Mouse (Mus musculus) thymus, adult 2 months (tissue): ENCODE results near the gene Pla2g7. TPM values are rescaled to one million over a fixed set of nuclear protein-coding genes. Genes with fewer than 3 reads are reported as not detected.
A peak's percentile ranks its signal among the peaks of the same experiment; 100 is the strongest.

Experiments used
- DNase-seq: peaks from one replicate; pipeline ENCODE4 v3.0.0; 2021
- H3K27ac ChIP-seq: fragments of 200-500 bp; 2 replicates; pipeline ENCODE4 v1.5.1; 2012; ENCODE audit warnings: low read length, control low read depth; ENCODE audit not compliant: control insufficient read depth, insufficient read depth
- H3K27me3 ChIP-seq: fragments of 200-500 bp; 2 replicates; pipeline ENCODE4 v1.6.1; 2012; ENCODE audit warnings: mild to moderate bottlenecking, low read length, moderate library complexity, mixed read lengths; ENCODE audit not compliant: control insufficient read depth, insufficient read depth
- H3K36me3 ChIP-seq: fragments of 200-500 bp; 2 replicates; pipeline ENCODE4 v1.6.1; 2012; ENCODE audit warnings: mild to moderate bottlenecking, low read length, moderate library complexity; ENCODE audit not compliant: control insufficient read depth, insufficient read depth
- H3K4me1 ChIP-seq: fragments of 200-500 bp; replicated peaks from 2 replicates; pipeline ENCODE4 v1.6.1; 2012; ENCODE audit warnings: low read length; ENCODE audit not compliant: control insufficient read depth, insufficient read depth
- H3K4me3 ChIP-seq: fragments of 200-500 bp; 2 replicates; pipeline ENCODE4 v1.5.1; 2012; ENCODE audit warnings: mild to moderate bottlenecking, low read length, control low read depth, moderate library complexity; ENCODE audit not compliant: control insufficient read depth, insufficient read depth
- CTCF ChIP-seq: fragments of 200-500 bp; IDR thresholded peaks from 2 replicates; pipeline ENCODE4 v1.5.1; 2012; ENCODE audit warnings: mild to moderate bottlenecking, control low read depth, low read length, moderate library complexity, borderline replicate concordance; ENCODE audit not compliant: control insufficient read depth, poor library complexity, insufficient read depth; ENCODE audit errors: extremely low read depth
- POLR2A ChIP-seq: fragments of 200-500 bp; IDR thresholded peaks from 2 replicates; pipeline ENCODE4 v1.6.1; 2012; ENCODE audit warnings: mild to moderate bottlenecking, low read length, control low read depth, moderate library complexity; ENCODE audit not compliant: control insufficient read depth, poor library complexity, insufficient read depth; ENCODE audit errors: extremely low read depth
- WGBS: fragments of 180-500 bp; shearing (Covaris S2); methylation state at CpG from one replicate; pipeline ENCODE4 v1.1.7; 2018; 5-methylcytosine and 5-hydroxymethylcytosine counted together
- polyA plus RNA-seq: library from polyadenylated mRNA; depleted of rRNA; stranded (reverse); fragments of >200 nt; gene quantifications from 2 replicates; pipeline ENCODE4 v1.2.3, GENCODE M21; 2012

Gene Pla2g7
- polyA plus RNA-seq, 1 experiment = 9.0 TPM

- no peaks in the 10 kb centered on the region for H3K27me3 ChIP-seq
- H3K4me1 ChIP-seq = no peaks in the 10 kb centered on the region
- no peak overlapping the region for H3K4me3 ChIP-seq
- 99% methylated on average over 2 of the region's 2 CpGs for WGBS
- DNase-seq = no peak
- TF ChIP-seq CTCF (no peak), POLR2A (no peak)
- H3K36me3 ChIP-seq = no peaks in the 10 kb centered on the region
- no peak overlapping the region for H3K27ac ChIP-seq
Measured at GRCm38 (mm10) chr17:43597742-43598141, 29.8 kb downstream of the Pla2g7 start.

- 71% methylated on average over 4 of the region's 4 CpGs for WGBS
- no peak for TF ChIP-seq CTCF
- no peak for TF ChIP-seq POLR2A
- H3K4me1 ChIP-seq = no peaks in the 10 kb centered on the region
Measured at GRCm38 (mm10) chr17:43598706-43599105, 30.8 kb downstream of the Pla2g7 start.

GRCm38 (mm10) chr17:43606704-43607103, 38.8 kb downstream of the Pla2g7 start:
- Histone ChIP-seq H3K27ac (no peak overlapping the region), H3K36me3 (no peaks in the 10 kb centered on the region), H3K27me3 (no peaks in the 10 kb centered on the region), H3K4me1 (no peaks in the 10 kb centered on the region), H3K4me3 (no peak overlapping the region)
- 21% methylated on average over 3 of the region's 3 CpGs for WGBS
- no peak for TF ChIP-seq CTCF
- no peak for TF ChIP-seq POLR2A
- DNase-seq = peak; percentile 71

More at GRCm38 (mm10) chr17:43598706-43599105, 30.8 kb downstream of the Pla2g7 start:
- Histone ChIP-seq H3K4me3 (no peak overlapping the region), H3K36me3 (no peaks in the 10 kb centered on the region), H3K27me3 (no peaks in the 10 kb centered on the region), H3K27ac (no peak overlapping the region)
- DNase-seq = no peak

- DNase-seq = peak; percentile 30
- 18% methylated on average over 7 of the region's 7 CpGs for WGBS
- no peak for TF ChIP-seq POLR2A
- no peak for TF ChIP-seq CTCF
- Histone ChIP-seq H3K4me1 (no peaks in the 10 kb centered on the region), H3K4me3 (no peak overlapping the region), H3K36me3 (no peaks in the 10 kb centered on the region), H3K27ac (no peak overlapping the region), H3K27me3 (no peaks in the 10 kb centered on the region)
Measured at GRCm38 (mm10) chr17:43611586-43611985, 43.7 kb downstream of the Pla2g7 start.

GRCm38 (mm10) chr17:43612221-43612620, 44.3 kb downstream of the Pla2g7 start:
- WGBS = 91% methylated on average over 3 of the region's 3 CpGs
- H3K27me3 ChIP-seq = no peaks in the 10 kb centered on the region
- H3K4me1 ChIP-seq = no peaks in the 10 kb centered on the region
- H3K36me3 ChIP-seq = no peaks in the 10 kb centered on the region
- DNase-seq = no peak
- no peak for TF ChIP-seq CTCF
- no peak for TF ChIP-seq POLR2A
- no peak overlapping the region for H3K27ac ChIP-seq
- H3K4me3 ChIP-seq = no peak overlapping the region

- Histone ChIP-seq H3K27ac (no peak overlapping the region), H3K36me3 (no peaks in the 10 kb centered on the region), H3K27me3 (no peaks in the 10 kb centered on the region), H3K4me3 (no peak overlapping the region), H3K4me1 (no peaks in the 10 kb centered on the region)
- no peak for DNase-seq
- TF ChIP-seq CTCF = no peak
- no peak for TF ChIP-seq POLR2A
- 80% methylated on average over 9 of the region's 9 CpGs for WGBS
Measured at GRCm38 (mm10) chr17:43619156-43619555, 51.3 kb downstream of the Pla2g7 start.

GRCm38 (mm10) chr17:43622076-43622475, 54.2 kb downstream of the Pla2g7 start:
- H3K27ac ChIP-seq = no peak overlapping the region
- H3K36me3 ChIP-seq = no peaks in the 10 kb centered on the region
- DNase-seq = no peak
- TF ChIP-seq POLR2A (no peak), CTCF (no peak)
- H3K4me3 ChIP-seq = no peak overlapping the region
- H3K4me1 ChIP-seq = no peaks in the 10 kb centered on the region
- no peaks in the 10 kb centered on the region for H3K27me3 ChIP-seq
- WGBS = 96% methylated on average over 10 of the region's 10 CpGs
